Mouse (Mus musculus) CD8-positive naive resting alpha-beta T cell, adult 2 months (primary cell): ENCODE data around the gene Slc11a2.
"Not testable (repeated sequence)": the region's sequence is repeated elsewhere in the genome, so short reads cannot be mapped to it uniquely, and the experiment has no call there.

ENCODE experiments used
- DNase-seq, 2 experiments: peaks; one replicate each; pipeline ENCODE4 v3.0.0; 2022; ENCODE audit warnings: low read depth in 2 of 2, low spot score in 2 of 2

The Slc11a2 gene

DNA sequence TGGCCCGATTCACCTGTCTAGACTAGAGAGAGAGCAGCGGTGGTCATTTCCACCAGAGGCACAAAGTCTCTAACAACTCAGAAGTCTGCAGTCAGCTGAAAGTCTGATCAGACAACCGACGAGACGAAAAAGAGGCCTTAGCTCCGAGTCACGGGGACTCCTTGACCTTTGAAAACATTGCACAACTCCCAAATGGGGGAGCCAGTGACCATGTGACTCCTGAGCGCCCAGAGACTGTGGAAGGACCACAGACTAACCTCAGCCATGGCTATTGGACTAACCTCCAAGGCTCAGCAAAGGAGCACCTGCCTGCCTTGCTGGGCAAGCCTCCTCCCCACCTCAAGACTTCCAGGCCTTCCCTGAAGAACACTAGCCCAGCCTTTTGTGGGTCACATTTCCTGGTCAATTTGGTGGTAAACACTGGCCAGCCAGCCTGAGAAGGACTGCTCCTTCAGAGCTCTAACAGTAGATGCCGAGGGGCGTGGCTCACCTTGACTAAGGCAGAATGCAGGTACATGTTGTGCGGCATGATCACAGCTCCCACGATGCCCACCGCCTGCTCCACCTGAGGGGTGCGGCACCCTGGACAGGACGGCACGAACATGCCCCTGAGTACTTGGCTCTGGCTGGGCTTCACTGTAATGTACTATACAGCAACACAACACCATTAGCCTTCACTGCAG, 21.4 kb downstream of the Slc11a2 start:
- DNase-seq = no peak

DNA sequence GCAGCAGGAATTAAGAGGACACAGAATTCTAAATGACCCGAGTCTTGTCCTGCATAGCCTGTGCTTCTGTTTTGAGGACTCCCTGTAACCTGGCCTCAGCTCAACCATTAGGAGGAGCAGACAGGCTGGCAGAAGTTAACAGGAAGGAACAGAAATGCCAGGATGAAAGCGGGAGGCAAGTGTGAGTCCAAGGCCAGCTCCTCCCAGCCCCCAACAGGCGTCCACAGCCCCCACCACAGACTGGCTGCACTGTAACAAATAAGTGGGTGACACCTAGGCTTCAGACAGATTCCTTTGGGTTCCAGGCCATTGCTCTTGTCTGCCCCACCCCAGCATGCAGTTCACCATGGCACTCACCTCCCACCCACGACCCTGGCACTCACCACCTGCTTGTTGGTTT, 22.1 kb downstream of the Slc11a2 start:
- DNase-seq = no peak

DNA sequence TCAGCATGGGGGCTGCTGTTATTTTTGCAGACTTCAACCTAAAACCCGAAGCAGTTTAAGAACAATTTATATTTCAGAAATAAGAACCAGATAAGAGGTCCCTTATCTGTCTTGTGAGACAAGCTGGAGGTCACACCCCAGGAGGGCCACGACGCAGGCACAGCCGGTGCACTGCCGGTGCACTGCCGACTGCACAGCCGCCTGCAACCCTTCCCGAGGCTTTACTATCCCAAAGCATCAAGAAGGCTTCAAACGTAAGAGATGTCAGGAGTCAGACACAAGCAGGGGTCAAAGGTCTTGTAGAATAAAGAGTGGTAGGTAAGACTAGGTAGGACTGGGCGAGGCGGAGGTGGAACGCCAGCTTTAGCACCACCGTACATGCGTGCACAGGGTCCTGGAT, 22.5 kb downstream of the Slc11a2 start:
- no peak for DNase-seq

DNA sequence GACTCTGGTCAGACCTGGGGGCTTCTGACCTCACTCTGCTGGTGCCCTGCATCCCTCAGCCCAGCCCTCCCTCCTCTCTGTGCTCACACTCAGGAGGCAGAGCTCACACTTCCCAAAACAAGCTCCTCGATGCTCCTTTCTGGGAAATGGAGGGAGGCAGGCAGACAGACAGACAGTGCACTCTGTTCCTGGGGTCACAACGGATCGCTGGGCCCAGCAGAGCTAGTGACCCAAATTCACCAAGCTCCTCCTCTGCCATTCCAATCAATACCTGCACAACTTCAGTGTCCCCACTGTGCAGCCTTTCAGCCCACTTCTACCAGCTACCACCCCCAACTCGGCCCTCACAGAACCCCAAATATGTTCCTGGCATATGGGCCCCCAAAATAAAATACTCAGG, 23.1 kb downstream of the Slc11a2 start:
- no peak for DNase-seq

DNA sequence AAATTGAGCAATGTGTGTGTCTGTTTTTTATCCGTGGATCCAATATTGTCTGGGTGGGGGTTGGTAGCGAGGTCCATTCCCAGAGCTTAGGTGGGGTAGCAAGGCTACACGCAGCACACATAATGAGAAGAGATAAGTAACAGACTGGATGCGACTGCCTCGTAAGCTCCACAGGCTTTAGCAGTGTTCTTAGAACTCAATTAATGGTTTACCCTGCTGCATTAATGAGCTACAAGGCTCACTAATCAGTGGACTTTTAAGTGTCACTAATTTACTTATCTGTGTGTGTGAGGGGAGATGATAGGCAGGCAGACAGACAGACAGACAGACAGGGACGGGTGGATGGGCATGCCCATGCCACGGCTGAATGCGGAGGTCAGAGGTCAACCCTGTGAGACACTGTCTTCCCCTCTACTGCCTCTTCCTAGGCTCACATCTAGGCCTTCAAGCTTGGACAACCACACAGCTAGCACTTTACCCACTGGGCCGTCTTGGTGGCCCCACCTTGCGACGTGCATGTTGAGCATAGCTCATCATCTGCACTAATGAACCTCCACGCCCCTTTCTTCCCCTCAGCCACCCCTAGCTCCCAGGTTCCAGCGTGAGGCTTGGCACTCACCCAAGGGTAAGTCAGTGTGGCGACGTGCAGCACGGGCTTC, 24.2 kb downstream of the Slc11a2 start:
- DNase-seq = no peak

DNA sequence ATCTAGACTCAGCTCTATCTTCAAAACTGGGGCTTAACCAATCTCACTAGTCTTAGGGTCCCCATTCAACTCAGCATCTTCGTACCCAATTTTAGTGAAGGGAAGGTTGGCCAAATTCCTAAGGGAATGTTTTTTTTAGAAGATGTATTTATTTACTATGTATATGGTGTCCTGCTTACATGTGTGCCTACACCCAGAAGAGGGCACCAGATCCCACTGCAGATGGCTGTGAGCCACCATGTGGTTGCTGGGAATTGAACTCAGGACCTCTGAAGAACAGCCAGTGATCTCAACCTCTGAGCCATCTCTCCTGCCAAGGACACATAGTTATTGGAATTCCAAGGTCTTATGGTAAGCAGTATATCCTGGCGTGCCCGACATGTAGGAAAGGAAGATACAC, 29.3 kb downstream of the Slc11a2 start:
- DNase-seq = no peak

DNA sequence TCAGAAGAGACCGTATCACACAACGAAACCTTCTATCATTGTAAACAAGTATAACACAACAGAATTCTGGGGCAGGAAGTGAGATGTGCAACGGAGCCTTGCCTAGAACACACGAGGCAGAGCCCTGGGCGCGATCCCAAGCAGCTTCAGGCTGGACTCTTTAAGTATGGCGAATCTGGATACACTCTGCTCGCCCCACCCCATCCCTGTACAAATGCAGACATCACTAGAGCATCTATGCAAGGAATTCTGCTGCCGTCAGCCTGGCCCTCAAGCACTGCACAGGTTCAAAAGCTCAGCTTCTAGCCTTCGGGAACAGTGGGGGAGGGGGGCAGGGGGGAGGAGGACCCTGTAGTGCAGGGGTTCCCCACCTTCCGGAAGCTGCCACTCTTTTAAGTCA, 31.9 kb downstream of the Slc11a2 start:
- DNase-seq = no peak

DNA sequence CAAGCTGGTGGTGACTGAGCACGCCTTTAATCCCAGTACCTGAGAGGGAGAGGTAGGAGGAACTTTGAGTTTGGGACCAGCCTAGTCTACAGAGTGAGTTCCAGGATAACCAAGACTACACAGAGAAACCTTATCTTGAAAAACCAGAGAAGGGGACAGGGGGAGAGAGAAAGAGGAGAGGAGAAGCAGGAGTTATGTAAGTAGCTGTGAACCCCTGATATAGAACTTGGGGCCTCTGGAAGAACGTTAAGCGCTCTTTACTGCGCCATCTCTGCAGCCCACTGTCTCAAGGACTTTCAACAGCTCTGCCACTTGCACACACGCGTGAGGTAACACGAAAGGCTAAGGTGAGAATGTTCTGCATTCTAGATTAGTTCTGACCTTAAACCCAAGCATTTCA, 33.3 kb downstream of the Slc11a2 start:
- DNase-seq = no peak

DNA sequence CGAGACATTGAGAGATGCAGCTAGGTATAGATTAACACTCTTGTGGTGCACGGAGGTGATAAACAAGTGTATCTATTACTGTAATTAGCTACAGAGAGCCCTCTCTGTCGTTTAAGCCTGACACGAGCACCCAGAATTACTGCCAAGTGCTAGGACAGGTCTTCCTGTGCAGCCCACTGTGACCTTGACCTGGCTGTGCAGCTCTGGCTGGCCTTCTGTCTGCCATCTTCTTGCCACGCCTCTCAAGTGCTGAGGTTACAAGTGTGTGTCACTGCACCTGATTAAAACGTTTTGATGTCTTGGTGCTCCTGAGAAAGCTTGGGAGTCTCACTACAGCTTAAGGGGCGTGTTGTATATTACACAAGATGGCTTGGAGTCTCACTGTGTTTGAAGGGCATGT, 33.8 kb downstream of the Slc11a2 start:
- no peak for DNase-seq

DNA sequence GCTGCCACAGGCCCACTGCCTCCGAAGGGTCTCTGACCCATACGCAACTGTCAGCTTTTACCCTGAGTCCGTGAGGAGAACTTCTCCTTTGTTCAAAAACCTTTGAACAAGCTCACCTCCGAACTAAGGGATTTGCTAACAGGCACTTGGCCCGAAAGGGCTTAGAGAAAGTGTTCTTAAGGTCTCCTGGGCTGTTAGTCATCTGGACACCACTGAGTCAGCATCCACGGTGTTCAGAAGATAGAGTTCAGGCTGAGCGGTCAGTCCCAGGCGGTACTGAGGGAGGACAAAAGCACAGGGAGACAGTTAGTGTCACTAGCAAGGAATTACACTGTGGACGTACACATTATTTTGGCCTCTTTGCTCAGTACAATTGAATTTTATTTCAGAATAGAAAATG, 36.0 kb downstream of the Slc11a2 start:
- no peak for DNase-seq

DNA sequence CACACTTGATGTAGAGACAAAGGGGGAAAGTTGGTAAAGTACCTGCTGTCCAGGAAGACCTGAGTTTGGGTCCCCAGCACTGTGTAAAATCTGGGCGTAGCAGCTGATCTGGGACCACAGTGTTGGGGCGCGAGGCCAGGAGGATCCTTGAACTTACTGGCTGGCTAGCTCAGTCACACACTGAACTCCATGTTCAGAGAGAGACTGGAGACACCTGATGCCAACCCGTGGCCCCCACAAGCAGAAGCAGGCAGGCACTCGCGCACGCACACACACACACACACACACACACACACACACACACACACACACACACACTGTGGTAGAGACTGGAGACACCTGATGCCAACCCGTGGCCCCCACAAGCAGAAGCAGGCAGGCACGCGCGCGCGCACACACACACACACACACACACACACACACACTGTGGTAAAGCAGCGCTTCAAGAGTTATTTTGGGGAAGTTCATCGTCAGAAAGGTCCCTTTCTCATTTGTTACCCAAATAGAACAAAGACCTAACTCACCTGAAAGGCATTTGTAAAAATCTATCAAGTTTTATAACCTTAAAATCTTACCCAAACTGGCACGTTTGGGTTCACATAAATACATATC, 36.5 kb downstream of the Slc11a2 start:
- DNase-seq = no peak

DNA sequence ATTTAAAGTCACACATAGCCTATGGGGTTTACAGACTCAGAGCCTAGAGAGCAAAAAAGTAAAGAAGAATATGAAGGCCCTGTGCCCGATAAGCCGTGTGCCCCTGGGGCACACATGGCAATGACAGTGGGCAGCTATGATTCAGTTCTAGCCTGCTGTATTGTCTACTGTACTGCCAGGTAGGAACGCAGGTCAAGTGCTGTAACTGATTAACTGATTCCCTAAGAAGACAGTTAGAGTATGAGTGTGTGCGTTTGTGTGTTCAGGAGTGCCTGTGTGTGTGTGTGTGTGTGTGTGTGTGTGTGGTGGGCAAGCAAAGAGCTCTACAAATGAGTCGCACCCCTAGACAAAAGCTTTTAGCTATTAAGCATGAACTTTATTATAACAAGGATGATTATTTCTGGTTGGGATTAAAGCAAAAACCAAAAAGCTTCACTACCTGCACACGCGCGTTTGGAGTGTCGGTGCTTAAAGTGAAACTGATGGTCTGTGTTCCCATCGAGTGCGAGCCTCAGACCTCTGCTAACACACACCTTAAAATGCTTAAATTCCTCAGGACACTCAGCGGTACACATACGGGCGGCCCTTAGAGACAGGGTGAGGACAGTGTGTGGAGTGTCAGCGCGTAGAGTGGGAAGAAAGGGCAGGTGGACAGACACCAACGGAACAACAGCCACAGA, 37.2 kb downstream of the Slc11a2 start:
- no peak for DNase-seq

DNA sequence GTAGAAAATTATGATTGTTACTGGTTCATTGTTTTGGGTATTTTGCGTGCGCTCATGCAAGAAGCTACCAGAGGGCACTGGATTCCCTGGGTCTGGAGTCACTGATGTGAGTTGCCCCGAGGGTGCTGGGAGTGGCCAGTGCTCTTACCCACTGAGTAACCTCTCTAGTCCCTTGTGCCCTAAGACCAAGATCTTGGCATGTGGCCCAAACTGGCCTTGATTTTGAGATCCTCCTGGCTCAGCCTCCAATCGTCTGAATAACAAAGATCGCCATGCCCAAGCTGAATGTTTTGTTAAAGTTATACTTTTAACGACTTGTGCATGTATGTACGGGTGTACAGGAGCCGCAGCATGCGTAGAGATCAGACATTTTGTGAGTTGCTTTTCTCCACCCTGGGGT, 39.2 kb downstream of the Slc11a2 start:
- no peak for DNase-seq

DNA sequence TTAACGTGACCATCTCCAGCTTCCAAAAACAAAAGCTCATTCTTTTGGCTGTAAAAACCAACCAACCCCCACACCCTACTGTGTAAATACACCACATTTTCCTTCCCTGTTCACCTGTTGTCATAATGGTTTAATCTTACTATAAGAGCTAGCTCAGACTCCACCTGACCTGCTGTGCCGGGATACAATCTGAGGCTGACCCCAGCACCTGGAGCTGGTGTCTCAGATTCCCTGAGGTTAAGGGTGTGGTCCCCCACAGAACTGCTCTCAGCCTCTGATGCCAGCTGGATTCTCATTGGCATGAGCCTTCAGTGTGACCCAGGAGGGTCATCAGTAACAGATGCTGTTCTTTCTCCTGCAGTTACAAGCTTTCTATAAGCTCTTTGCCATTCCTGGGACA, 44.8 kb downstream of the Slc11a2 start:
- no peak for DNase-seq

DNA sequence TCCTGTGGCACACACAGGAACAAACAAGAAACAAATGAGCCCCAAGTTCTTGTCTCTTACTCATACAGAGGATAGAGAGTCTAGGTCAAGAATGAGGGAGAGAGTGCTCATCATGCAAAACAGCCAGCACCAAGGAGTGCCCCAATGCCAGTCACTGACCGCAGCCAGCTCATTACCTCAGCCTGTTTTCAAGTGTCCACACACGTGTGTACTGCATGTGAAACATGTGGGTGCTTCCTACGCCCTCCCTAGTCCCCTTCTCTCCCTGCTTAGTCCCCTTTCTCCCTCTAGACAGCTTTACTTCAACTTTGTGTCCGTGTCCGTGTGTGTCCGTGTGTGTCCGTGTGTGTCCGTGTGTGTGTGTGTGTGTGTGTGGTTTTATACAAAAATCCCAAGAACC, 45.2 kb downstream of the Slc11a2 start:
- DNase-seq = no peak

DNA sequence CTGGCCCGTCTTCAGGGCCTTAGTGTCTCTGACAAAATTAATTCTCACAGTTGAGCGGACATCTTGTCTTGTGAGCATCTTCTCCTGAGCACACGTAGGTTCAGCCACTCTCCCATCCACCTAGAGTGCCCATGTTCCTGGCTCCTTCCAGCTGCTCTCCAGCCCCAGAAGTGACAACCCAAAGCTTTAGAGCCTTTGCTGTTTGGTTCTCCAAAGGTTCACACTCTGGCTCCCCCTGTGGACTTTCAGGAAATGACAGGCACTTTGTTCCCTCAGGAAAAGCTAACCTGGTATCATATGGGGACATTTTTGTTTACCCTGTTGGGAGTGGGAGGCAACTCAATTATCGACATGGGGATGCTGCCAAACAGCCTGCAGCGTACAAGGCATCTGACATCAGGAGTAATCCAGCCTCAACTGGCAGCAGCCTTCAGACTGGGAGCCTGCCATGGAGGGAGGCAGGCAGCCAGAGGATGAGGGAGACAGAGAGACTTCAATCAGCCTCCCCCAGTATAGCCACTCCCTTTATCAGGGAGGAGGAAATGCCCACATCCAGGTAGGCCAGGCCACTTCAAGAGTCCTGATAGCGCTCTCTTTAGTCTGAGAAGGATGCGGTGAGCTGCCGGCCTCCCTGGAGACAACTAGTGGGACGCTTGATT, 46.9 kb downstream of the Slc11a2 start:
- not testable (repeated sequence) for DNase-seq

DNA sequence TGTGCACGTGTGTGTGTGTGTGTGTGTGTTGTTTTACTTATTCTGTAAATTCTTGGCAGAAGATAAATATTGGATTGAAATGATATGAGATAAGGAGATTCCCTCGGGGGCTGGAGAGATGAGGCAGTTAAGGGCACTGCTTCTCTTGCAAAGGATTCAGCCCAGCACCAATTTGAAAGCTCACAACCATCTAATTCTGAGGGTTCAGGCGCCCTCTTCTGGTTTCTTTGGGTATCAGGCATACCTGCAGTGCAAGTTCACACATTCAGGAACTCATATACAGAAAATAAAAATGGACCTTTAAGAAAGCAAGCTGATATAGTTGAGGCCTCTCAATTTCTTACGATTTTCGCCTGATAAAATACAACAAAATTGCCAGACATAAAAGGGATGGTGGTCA, 49.8 kb downstream of the Slc11a2 start:
- DNase-seq = peak in 1 of 2 experiments; percentile 9

DNA sequence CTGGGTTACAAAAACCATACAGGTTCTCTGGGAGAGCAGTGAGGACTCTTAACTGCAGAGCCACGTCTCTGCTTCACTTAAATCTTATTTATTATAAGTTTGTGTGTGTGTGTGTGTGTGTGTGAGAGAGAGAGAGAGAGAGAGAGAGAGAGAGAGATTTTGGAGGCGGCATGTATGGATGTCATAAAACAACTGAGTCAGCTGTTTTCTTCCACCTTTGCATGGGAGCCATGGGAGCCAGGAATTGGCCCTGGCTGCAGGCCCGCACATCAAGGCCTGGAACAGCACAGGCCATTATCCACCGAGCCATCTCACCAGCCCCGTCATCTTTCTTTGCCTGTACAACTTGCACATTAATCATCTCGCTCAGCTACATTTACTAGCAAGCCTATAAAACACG, 57.8 kb downstream of the Slc11a2 start:
- no peak for DNase-seq

DNA sequence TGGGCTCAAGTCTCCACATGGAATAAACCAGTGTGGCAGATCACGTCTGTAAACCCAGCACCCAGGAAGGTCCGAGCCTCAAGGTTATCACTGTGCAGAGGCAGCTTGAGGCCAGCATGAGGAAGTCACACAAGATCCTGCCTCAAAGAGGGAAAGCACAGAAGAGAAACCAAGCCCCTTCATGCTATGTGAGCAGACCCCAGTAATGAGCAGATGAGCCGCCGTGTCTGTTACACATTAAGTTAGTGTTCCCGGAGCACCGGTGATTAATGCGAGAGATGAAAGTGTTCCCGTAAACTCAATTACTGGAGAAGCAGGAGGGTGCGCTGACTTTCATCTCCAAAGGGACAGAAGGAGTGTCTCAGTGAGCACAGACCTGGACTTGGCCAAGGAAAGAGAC, 58.9 kb downstream of the Slc11a2 start:
- not testable (repeated sequence) for DNase-seq

DNA sequence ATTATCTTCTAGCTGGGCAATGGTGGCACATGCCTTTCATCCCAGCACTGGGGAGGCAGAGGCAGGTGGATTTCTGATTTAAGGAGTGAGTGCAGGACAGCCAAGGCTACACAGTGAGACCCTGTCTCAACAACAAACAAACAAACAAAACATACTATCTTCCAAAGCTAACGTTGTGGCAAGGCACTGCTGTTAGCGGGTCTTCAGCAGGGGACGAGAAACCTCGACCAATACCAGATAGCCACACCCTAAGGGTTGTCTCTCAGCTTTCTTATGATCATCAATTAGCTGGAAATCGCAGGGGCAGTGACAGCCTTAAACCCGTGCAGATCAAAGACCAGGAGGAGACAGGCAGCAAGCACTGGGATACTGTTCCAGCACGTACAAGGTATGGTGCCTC, 60.6 kb downstream of the Slc11a2 start, which contains the start of gene Higd1c:
Gene Higd1c, plus strand, starts transcription at position 301 of the 400 bp plus-strand sequence.
- no peak for DNase-seq

DNA sequence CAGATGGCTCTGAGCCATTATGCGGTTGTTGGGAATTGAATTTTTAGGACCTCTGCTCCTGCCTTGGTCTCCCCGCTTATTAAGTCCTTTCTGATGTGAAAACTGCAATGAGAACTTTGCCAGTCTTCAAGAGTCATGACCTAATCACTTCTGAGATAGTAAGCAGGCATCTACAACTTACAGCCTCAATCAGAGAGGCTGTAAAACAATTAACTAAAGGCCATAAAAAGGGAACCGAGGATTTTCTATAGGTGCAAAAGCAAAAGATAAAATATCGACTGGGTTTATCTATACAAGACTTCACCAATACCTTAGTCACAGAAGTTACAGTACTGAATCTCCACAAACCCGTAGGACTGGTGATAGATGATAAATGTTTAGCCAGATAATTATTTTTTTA, 69.0 kb downstream of the Slc11a2 start:
- no peak for DNase-seq
